Mouse (Mus musculus): ENCODE measurements around the gene Commd9.

Commd9 gene

DNA sequence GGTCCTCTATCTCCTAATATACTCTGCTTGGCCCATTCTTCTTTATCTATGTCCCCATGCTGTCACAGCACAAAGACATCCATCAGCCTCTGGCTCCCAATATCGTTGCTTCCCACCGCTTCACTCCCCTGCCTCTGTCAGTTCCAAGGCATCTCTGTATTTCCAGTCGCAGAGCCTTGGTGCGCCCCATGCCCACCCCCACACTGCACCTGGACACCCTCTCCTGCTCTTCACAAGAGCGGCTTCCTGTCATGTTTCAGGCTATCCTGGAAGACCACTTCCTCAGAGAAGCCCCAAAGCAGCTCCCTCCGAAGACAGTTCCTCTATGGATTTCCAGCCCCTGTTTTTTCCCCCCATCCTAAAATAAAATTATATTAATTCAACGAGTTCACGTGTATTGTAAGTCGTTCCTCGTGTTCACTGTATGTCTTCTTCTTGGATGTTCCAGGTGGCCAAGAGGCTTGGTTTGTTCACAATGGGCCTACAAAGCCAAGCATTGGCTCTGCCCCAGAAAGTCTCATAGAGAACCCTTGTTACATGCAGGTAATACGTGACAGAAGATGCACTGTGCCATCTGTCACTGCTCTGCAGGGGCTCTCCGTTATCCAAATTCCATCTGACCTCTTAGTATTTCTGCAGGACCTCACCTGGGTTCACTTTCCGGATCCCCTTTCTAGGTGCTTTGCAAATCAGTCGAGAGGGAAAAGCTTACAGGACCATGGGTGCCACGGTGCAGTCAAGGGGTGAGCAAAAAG, 23.5 kb downstream of the Commd9 start:
- 81% methylated on average over 15 of the region's 15 CpGs for WGBS

- WGBS: 86% methylated on average over 7 of the region's 7 CpGs
Measured at GRCm38 (mm10) chr2:101918518-101918917, 32.5 kb downstream of the Commd9 start.

DNA sequence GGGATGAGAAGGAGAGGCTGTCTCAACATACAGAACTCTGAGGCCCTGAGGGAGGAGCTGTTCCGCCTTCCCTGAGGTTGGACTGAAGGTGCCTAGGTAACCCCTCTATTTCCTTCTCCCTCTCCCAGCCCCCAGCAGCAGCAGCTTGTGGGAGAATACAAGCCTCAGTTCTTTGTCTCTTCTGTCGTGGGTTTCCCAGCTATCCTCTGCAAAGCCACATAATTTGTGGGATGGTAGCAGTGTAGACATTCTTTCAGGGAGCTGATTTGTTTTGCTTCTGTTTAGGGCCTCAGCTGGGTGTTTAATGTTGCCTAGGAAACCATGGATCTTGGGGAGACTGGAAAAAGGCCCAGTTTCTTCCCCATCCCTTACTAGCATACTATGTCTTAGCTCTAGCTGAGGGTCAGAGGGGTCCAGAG, 34.1 kb downstream of the Commd9 start:
- 57% methylated on average over 2 of the region's 2 CpGs for WGBS

DNA sequence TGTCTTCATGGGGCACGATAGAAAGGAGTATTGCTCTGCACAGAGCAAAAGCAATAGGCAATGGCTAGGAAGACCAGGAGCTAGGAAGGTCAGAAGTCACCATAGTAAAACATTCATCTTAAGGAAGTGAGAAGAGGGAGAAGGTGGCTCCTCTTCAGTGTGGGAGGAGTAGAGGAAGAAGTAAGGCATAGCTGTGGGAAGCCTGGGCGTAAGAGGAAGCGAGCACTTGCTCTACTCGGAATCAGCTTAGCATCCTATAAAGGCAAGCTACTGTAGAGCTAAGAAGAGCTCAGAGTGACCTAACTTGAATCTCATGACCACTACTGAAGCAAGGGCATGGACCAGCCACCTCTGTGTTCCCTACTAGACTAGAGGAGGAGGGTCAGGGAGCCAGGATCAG, 36.3 kb downstream of the Commd9 start:
- 88% methylated on average over 4 of the region's 4 CpGs for WGBS

- 88% methylated on average over 4 of the region's 4 CpGs for WGBS
Measured at GRCm38 (mm10) chr2:101923181-101923580, 37.1 kb downstream of the Commd9 start.

GRCm38 (mm10) chr2:101925183-101925582, 39.1 kb downstream of the Commd9 start:
- 84% methylated on average over 3 of the region's 3 CpGs for WGBS

GRCm38 (mm10) chr2:101925591-101926188, 39.6 kb downstream of the Commd9 start:
- WGBS: 72% methylated on average over 12 of the region's 12 CpGs

- WGBS: 60% methylated on average over 14 of the region's 14 CpGs
Measured at GRCm38 (mm10) chr2:101932169-101932936, 46.3 kb downstream of the Commd9 start.

GRCm38 (mm10) chr2:101933301-101933700, 47.3 kb downstream of the Commd9 start:
- 97% methylated on average over 3 of the region's 3 CpGs for WGBS

DNA sequence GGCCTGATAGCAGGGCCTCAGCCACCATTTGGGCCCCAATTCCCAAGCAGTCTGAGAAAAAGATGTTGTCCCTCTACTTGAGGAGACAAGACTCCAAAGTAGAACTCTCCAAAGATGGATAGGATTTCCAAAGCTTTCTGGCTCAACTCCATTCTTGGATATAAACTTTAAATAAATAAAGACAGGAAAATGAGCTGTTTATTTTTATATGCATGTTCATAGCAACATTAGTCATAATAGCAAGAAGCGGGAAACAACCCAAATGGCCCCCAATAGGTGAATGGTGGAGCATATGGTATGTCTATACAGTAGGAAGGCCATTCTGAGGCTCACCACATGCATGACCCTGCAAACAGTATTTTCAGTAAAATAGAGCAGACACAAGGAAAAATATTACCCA, 49.0 kb downstream of the Commd9 start:
- 96% methylated on average over 1 of the region's 1 CpGs for WGBS

DNA sequence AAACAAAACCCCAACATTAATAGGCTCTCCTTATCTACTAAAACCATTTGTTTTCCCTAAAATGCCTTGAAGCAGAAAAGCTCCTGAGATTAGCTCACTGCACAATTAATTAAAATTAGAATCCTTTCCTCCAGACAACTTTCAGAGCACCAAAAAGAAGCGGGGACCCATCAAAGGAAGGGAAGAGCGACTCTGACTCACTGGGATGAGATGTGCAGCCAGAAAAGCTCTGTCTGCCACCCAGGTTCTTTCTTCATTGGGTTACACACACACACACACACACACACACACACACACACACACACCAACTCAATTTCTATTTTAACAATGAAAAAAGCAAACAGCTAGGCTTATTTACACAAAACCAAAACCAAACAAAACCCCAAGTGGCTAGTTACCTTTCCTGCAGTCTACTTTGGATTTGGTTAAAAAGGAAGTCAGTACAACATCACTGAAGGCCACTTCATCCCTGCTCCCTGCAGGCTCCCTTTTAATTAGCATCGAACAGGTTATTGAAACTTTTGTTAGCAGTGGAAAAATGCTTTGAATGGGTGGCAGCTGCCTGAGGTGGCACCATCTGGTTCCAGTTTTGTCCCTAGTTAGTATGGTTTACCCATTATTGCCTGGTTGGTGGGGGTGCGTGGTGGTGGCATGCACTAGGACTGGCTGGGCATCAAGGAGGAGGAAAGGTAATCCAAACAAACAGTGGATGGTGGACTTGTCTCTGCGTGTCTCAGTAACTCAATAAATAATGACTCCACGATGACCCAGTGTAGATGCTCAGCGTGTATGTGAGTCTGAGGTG, 64.9 kb downstream of the Commd9 start:
- 64% methylated on average over 7 of the region's 7 CpGs for WGBS

All from cerebral cortex, adult 2 months (tissue).